Mouse (Mus musculus) right cerebral cortex, adult 18-20 months (tissue): ENCODE measurements around the gene 4930412O13Rik.

Experiments
- DNase-seq: peaks from one replicate; pipeline ENCODE4 v3.0.0; 2022; ENCODE audit warnings: mixed read lengths

The 4930412O13Rik gene

GRCm38 (mm10) chr2:9903854-9904560, 23.0 kb downstream of the 4930412O13Rik start:
- DNase-seq, result no peak

- no peak for DNase-seq
Measured at GRCm38 (mm10) chr2:9905995-9906394, 24.9 kb downstream of the 4930412O13Rik start.

GRCm38 (mm10) chr2:9917602-9918001, 36.5 kb downstream of the 4930412O13Rik start:
- no peak for DNase-seq

- DNase-seq, result no peak
Measured at GRCm38 (mm10) chr2:9918691-9919471, 37.8 kb downstream of the 4930412O13Rik start.

GRCm38 (mm10) chr2:9926194-9926904, 45.3 kb downstream of the 4930412O13Rik start:
- no peak for DNase-seq

GRCm38 (mm10) chr2:9926905-9927283, 45.8 kb downstream of the 4930412O13Rik start:
- DNase-seq, result no peak
